Mouse (Mus musculus): ENCODE results near the gene Col12a1. TPM values are rescaled to one million over a fixed set of nuclear protein-coding genes. Genes with fewer than 3 reads are reported as not detected.

The Col12a1 gene
- total and polyA plus RNA-seq, 3 experiments, result 0.07 to 0.46 (median 0.21) TPM

DNA sequence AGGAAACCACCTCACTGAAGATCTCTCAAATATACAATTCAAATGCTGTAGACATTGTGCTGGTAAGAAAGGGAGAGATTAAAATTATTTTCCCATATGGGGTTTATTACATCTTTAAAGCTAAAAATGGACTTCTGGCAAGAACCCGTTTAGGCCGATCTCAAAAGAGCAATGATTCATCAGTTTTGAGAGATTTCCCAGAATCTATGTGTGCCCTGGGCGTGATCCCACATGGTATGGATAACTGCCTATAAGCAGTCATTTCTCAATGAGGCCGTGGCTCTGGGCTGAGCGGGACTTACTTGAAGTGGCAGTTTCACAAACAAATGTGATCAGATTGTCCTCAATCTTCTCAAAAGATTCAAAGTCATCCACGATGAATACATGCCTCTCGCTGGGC, 87.4 kb downstream of the Col12a1 start:
- H3K27me3 ChIP-seq (replicated peaks), result no peaks in the 10 kb centered on the region
- no peaks in the 10 kb centered on the region for H3K9me3 ChIP-seq (replicated peaks; ENCODE audit: low read length)
- H3K4me1 ChIP-seq (ENCODE audit: control insufficient read depth in 1 of 2, insufficient read depth in 2 of 2), result no peaks in the 10 kb centered on the region
- no peak overlapping the region for H3K4me2 ChIP-seq (ENCODE audit: insufficient read depth, low read depth, poor library complexity, severe bottlenecking)
- no peak overlapping the region for H3K9ac ChIP-seq (ENCODE audit: insufficient read depth, low read depth)
- in situ Hi-C loops (cut with MboI; ENCODE audit: low pct_ligation_motif_present, low pct_unique_long_range_greater_than_20kb, low sequenced_read_pairs) (no loop called here), dilution Hi-C loops (cut with MboI; ENCODE audit: extremely low pct_ligation_motif_present, extremely low pct_unique_long_range_greater_than_20kb, low sequenced_read_pairs) (no loop called here)
- no peaks in the 10 kb centered on the region for H3K36me3 ChIP-seq (replicated peaks in 1 of 2; ENCODE audit: control insufficient read depth in 1 of 2, insufficient read depth in 1 of 2, low read length in 1 of 2)
- no peaks in the 10 kb centered on the region for H3K79me2 ChIP-seq (replicated peaks; ENCODE audit: control insufficient read depth, extremely low read depth, insufficient read depth, poor library complexity, severe bottlenecking)
- DNase-seq (ENCODE audit: extremely low read depth), result no peak
- H3K27ac ChIP-seq (ENCODE audit: insufficient read depth, low read depth), result no peak overlapping the region
- H3K4me3 ChIP-seq (replicated peaks in 1 of 3; ENCODE audit: low read depth in 2 of 3, low read length in 2 of 3, poor library complexity in 1 of 3), result no peak overlapping the region
- TF ChIP-seq MYC (IDR thresholded peaks at IDR 0.05; ENCODE audit: low read depth, low read length) (no peak), MXI1 (IDR thresholded peaks at IDR 0.05; ENCODE audit: low read depth, low read length) (no peak), SMC3 (IDR thresholded peaks at IDR 0.05; ENCODE audit: low read depth, low read length) (no peak), KAT2A (IDR thresholded peaks at IDR 0.05; ENCODE audit: insufficient replicate concordance, low read length) (no peak), ZMIZ1 (IDR thresholded peaks at IDR 0.05; ENCODE audit: low read depth, low read length) (no peak), SIN3A (IDR thresholded peaks at IDR 0.05; ENCODE audit: low read length) (no peak), USF2 (conservative IDR thresholded peaks at IDR 0.05; ENCODE audit: low read depth, low read length) (no peak), HCFC1 (IDR thresholded peaks at IDR 0.05; ENCODE audit: low read depth, low read length) (no peak), E2F4 (IDR thresholded peaks at IDR 0.05; ENCODE audit: insufficient replicate concordance, low read depth, low read length) (no peak), CHD1 (IDR thresholded peaks at IDR 0.05; ENCODE audit: low read depth, low read length) (no peak), GABPA (IDR thresholded peaks at IDR 0.05; ENCODE audit: insufficient replicate concordance, low read depth, low read length) (no peak), ZKSCAN1 (IDR thresholded peaks at IDR 0.05; ENCODE audit: borderline replicate concordance, low read depth, low read length) (no peak), EP300 (IDR thresholded peaks at IDR 0.05; ENCODE audit: low read length) (no peak), RCOR1 (conservative IDR thresholded peaks at IDR 0.05; ENCODE audit: low read depth, low read length) (no peak), MAX (IDR thresholded peaks at IDR 0.05; ENCODE audit: low read length) (no peak), USF1 (IDR thresholded peaks at IDR 0.05; ENCODE audit: low read depth, low read length) (no peak), NELFE (IDR thresholded peaks at IDR 0.05; ENCODE audit: low read depth, low read length) (no peak), NRF1 (IDR thresholded peaks at IDR 0.05; ENCODE audit: low read depth, low read length) (no peak)

DNA sequence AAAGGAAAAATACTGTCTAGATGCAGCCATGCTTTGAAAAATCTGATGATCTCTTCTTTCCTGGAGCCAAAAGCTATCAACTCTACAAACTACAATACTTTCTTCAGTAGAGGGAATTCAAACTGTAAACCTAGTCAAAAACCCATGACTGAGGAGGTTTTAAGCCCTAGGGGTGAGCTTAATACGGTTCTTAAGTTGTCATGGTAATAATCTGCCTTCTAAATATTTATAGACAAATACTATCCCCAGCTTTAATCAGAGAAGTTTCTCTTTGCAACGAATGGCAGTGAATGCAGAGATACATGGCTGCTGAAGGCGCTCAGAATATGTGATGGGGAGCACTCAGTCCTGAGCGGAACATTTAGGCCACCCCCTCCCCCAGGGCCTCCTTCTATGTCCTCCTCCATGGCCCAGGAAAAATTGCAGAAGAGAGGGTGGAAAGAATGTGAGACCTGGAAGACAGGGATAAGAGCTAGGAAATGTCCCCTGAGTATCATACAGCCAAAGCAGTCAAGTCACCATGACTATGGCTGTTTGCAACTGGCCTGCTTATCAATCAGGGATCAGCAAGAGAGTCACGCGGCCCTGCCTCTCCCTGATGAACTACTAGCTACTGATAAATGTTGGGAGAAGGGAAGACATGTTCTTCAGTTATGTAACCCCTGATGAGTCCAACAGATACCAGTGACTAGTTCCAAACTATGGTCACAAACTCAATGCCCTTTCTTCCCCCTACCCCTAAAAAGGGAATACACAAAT, 99.6 kb downstream of the Col12a1 start:
- Histone ChIP-seq H3K9ac (ENCODE audit: insufficient read depth, low read depth) (no peak overlapping the region), H3K79me2 (replicated peaks; ENCODE audit: control insufficient read depth, extremely low read depth, insufficient read depth, poor library complexity, severe bottlenecking) (no peaks in the 10 kb centered on the region), H3K4me2 (ENCODE audit: insufficient read depth, low read depth, poor library complexity, severe bottlenecking) (no peak overlapping the region), H3K36me3 (replicated peaks in 1 of 2; ENCODE audit: control insufficient read depth in 1 of 2, insufficient read depth in 1 of 2, low read length in 1 of 2) (no peaks in the 10 kb centered on the region), H3K27ac (ENCODE audit: insufficient read depth, low read depth) (no peak overlapping the region), H3K9me3 (replicated peaks; ENCODE audit: low read length) (no peaks in the 10 kb centered on the region), H3K4me1 (ENCODE audit: control insufficient read depth in 1 of 2, insufficient read depth in 2 of 2) (peaks cover 0 to 9% of the 10 kb centered on the region in 2 experiments; a peak in 2 of 4 replicates), H3K4me3 (replicated peaks in 1 of 3; ENCODE audit: low read depth in 2 of 3, low read length in 2 of 3, poor library complexity in 1 of 3) (no peak overlapping the region), H3K27me3 (replicated peaks) (no peaks in the 10 kb centered on the region)
- in situ Hi-C loops (cut with MboI; ENCODE audit: low pct_ligation_motif_present, low pct_unique_long_range_greater_than_20kb, low sequenced_read_pairs), result no loop called here
- dilution Hi-C loops (cut with MboI; ENCODE audit: extremely low pct_ligation_motif_present, extremely low pct_unique_long_range_greater_than_20kb, low sequenced_read_pairs), result no loop called here
- no peak for DNase-seq (ENCODE audit: extremely low read depth)
- TF ChIP-seq MXI1 (IDR thresholded peaks at IDR 0.05; ENCODE audit: low read depth, low read length) (no peak), UBTF (IDR thresholded peaks at IDR 0.05; ENCODE audit: low read depth, low read length) (no peak), USF1 (IDR thresholded peaks at IDR 0.05; ENCODE audit: low read depth, low read length) (no peak), IRF4 (IDR thresholded peaks at IDR 0.05; ENCODE audit: low read depth, low read length) (no peak), TBP (conservative IDR thresholded peaks at IDR 0.05; ENCODE audit: low read depth, low read length) (no peak), NRF1 (IDR thresholded peaks at IDR 0.05; ENCODE audit: low read depth, low read length) (no peak), KAT2A (IDR thresholded peaks at IDR 0.05; ENCODE audit: insufficient replicate concordance, low read length) (no peak), ELF1 (IDR thresholded peaks at IDR 0.05; ENCODE audit: low read depth, low read length) (no peak), POLR2A (IDR thresholded peaks at IDR 0.05; ENCODE audit: low read depth, low read length) (no peak), E2F4 (IDR thresholded peaks at IDR 0.05; ENCODE audit: insufficient replicate concordance, low read depth, low read length) (no peak), EP300 (IDR thresholded peaks at IDR 0.05; ENCODE audit: low read length) (no peak), NELFE (IDR thresholded peaks at IDR 0.05; ENCODE audit: low read depth, low read length) (no peak), SIN3A (IDR thresholded peaks at IDR 0.05; ENCODE audit: low read length) (no peak), JUN (IDR thresholded peaks at IDR 0.05; ENCODE audit: insufficient read depth, low read depth, low read length) (no peak), TCF12 (IDR thresholded peaks at IDR 0.05; ENCODE audit: low read depth, low read length) (no peak), USF2 (conservative IDR thresholded peaks at IDR 0.05; ENCODE audit: low read depth, low read length) (no peak), HCFC1 (IDR thresholded peaks at IDR 0.05; ENCODE audit: low read depth, low read length) (no peak), GABPA (IDR thresholded peaks at IDR 0.05; ENCODE audit: insufficient replicate concordance, low read depth, low read length) (no peak), CHD2 (IDR thresholded peaks at IDR 0.05; ENCODE audit: low read length) (no peak), JUND (conservative IDR thresholded peaks at IDR 0.05; ENCODE audit: low read depth, low read length) (no peak)

Data from CH12.LX (cell line).